Mouse (Mus musculus) kidney, postnatal 4 days (tissue): Measurements from ENCODE around the gene Prkcz.
"Not testable (repeated sequence)": the region's sequence is repeated elsewhere in the genome, so short reads cannot be mapped to it uniquely, and the experiment has no call there.

Experiments used
- DNase-seq, 2 experiments: peaks; one replicate each; pipeline ENCODE4 v3.0.0; 2021; ENCODE audit warnings: mixed read lengths in 2 of 2

The Prkcz gene

GRCm38 (mm10) chr4:155357601-155358000 is 3.6 kb downstream of the Prkcz start:
- DNase-seq = no peak

- peak; percentile 28 to 56 for DNase-seq
Observed at GRCm38 (mm10) chr4:155356354-155356753, 4.8 kb downstream of the Prkcz start.

- no peak for DNase-seq
Observed at GRCm38 (mm10) chr4:155354546-155354945, 6.6 kb downstream of the Prkcz start.

- DNase-seq = no peak
Observed at GRCm38 (mm10) chr4:155354035-155354434, 7.1 kb downstream of the Prkcz start.

- DNase-seq = no peak
Observed at GRCm38 (mm10) chr4:155352581-155352980, 8.6 kb downstream of the Prkcz start.

- DNase-seq = no peak
Observed at GRCm38 (mm10) chr4:155346350-155346749, 14.8 kb downstream of the Prkcz start.

GRCm38 (mm10) chr4:155345608-155345953 is 15.6 kb downstream of the Prkcz start:
- peak; percentile 59 to 69 for DNase-seq

GRCm38 (mm10) chr4:155344716-155345607 is 16.2 kb downstream of the Prkcz start:
- DNase-seq = no peak

GRCm38 (mm10) chr4:155344299-155344600 is 16.9 kb downstream of the Prkcz start:
- no peak for DNase-seq

- DNase-seq = no peak
Observed at GRCm38 (mm10) chr4:155343415-155344298, 17.5 kb downstream of the Prkcz start.

- DNase-seq = no peak
Observed at GRCm38 (mm10) chr4:155336284-155337050, 24.7 kb downstream of the Prkcz start.

- DNase-seq = no peak
Observed at GRCm38 (mm10) chr4:155332253-155332652, 28.9 kb downstream of the Prkcz start.

GRCm38 (mm10) chr4:155328385-155328784 is 32.8 kb downstream of the Prkcz start:
- DNase-seq = not testable (repeated sequence)

- DNase-seq = no peak
Observed at GRCm38 (mm10) chr4:155325773-155326172, 35.4 kb downstream of the Prkcz start.

GRCm38 (mm10) chr4:155324511-155324910 is 36.6 kb downstream of the Prkcz start:
- DNase-seq = no peak

GRCm38 (mm10) chr4:155323081-155323795 is 37.9 kb downstream of the Prkcz start:
- DNase-seq = no peak

- peak; percentile 69 to 76 for DNase-seq
Observed at GRCm38 (mm10) chr4:155320281-155321244, 40.6 kb downstream of the Prkcz start.

GRCm38 (mm10) chr4:155318266-155318665 is 42.9 kb downstream of the Prkcz start:
- peak; percentile 21 to 43 for DNase-seq

- DNase-seq = no peak
Observed at GRCm38 (mm10) chr4:155315031-155315430, 46.1 kb downstream of the Prkcz start.

- no peak for DNase-seq
Observed at GRCm38 (mm10) chr4:155308679-155309078, 52.5 kb downstream of the Prkcz start.

- DNase-seq = peak; percentile 94 to 95
Observed at GRCm38 (mm10) chr4:155308068-155308467, 53.1 kb downstream of the Prkcz start.
